Mouse (Mus musculus) hindbrain, embryonic 16.5 days (tissue): ENCODE results near the gene Gm10352. TPM values are rescaled to one million over a fixed set of nuclear protein-coding genes. Genes with fewer than 3 reads are reported as not detected.
"Not testable (repeated sequence)": the region's sequence is repeated elsewhere in the genome, so short reads cannot be mapped to it uniquely, and the experiment has no call there.

Source experiments
- ATAC-seq: fragments of 200-750 bp; cut with Nextera tagmentation; 2 replicates; pipeline ENCODE4 v1.8.0; 2017; ENCODE audit warnings: moderate TSS enrichment, moderate library complexity
- H3K27ac ChIP-seq: fragments of 300-500 bp; sonication (generic); 2 replicates; pipeline ENCODE4 v1.5.1; 2014; ENCODE audit warnings: low read depth, mild to moderate bottlenecking, control low read depth, low read length, moderate library complexity
- H3K27me3 ChIP-seq: fragments of 300-500 bp; sonication (generic); replicated peaks from 2 replicates; pipeline ENCODE4 v1.6.1; 2014; ENCODE audit warnings: low read length; ENCODE audit not compliant: control insufficient read depth, insufficient read depth
- H3K36me3 ChIP-seq: fragments of 300-500 bp; sonication (generic); 2 replicates; pipeline ENCODE4 v1.6.1; 2014; ENCODE audit warnings: mild to moderate bottlenecking, low read length, moderate library complexity, mixed read lengths; ENCODE audit not compliant: control insufficient read depth, insufficient read depth
- H3K4me1 ChIP-seq: fragments of 300-500 bp; sonication (generic); 2 replicates; pipeline ENCODE4 v1.6.1; 2014; ENCODE audit warnings: low read depth, low read length; ENCODE audit not compliant: control insufficient read depth, insufficient read depth
- H3K4me2 ChIP-seq: fragments of 300-500 bp; sonication (generic); 2 replicates; pipeline ENCODE4 v1.6.1; 2014; ENCODE audit warnings: mild to moderate bottlenecking, low read length, control low read depth, moderate library complexity
- H3K4me3 ChIP-seq: fragments of 300-500 bp; sonication (generic); 2 replicates; pipeline ENCODE4 v1.5.1; 2014; ENCODE audit warnings: mild to moderate bottlenecking, low read length, control low read depth, moderate library complexity
- H3K9ac ChIP-seq: fragments of 300-500 bp; sonication (generic); 2 replicates; pipeline ENCODE4 v1.6.1; 2014; ENCODE audit warnings: low read depth, mild to moderate bottlenecking, control low read depth, low read length, moderate library complexity
- H3K9me3 ChIP-seq: fragments of 300-500 bp; sonication (generic); 2 replicates; pipeline ENCODE4 v1.6.1; 2014; ENCODE audit warnings: mild to moderate bottlenecking, low read length, moderate library complexity; ENCODE audit not compliant: control insufficient read depth
- WGBS: fragments of 180-500 bp; shearing (Covaris S2); extraction: QIAGEN DNeasy Blood & Tissue Kit; methylation state at CpG from one replicate; pipeline ENCODE4 v1.1.7; 2014; 5-methylcytosine and 5-hydroxymethylcytosine counted together
- polyA plus RNA-seq: library from polyadenylated mRNA; unstranded; fragments of >200 nt; fragmentation: Nextera tagmentation; extraction: Ambion mirVana; gene quantifications from 2 replicates; pipeline ENCODE4 v1.2.1, GENCODE M21; 2015

Gm10352 gene
- 0.20 TPM in 1 of 2 replicates, not detected in the other for polyA plus RNA-seq

GRCm38 (mm10) chrY:2900689-2901088, at the start of gene Gm10352:
Gene Gm10352 (plus strand): TSS chrY:2900989.
- not testable (repeated sequence) for H3K4me2 ChIP-seq, H3K27ac ChIP-seq, H3K9me3 ChIP-seq, H3K36me3 ChIP-seq, H3K27me3 ChIP-seq, H3K9ac ChIP-seq, H3K4me1 ChIP-seq, ATAC-seq, H3K4me3 ChIP-seq
- no CpG with 5 or more reads among the region's 9 CpGs for WGBS

- H3K36me3 ChIP-seq, H3K27me3 ChIP-seq, H3K4me3 ChIP-seq, H3K9me3 ChIP-seq, H3K4me1 ChIP-seq, H3K4me2 ChIP-seq, H3K9ac ChIP-seq, H3K27ac ChIP-seq, ATAC-seq: not testable (repeated sequence)
- WGBS = no CpG with 5 or more reads among the region's 9 CpGs
Measured at GRCm38 (mm10) chrY:2932282-2932681, 31.5 kb downstream of the Gm10352 start, which contains the start of gene Gm29289. Gene Gm29289 (plus strand): TSS chrY:2932582.

Other genes with a start within 250 kb of the Gm10352 start
- gene Sry, start 237.3 kb upstream of the Gm10352 start, polyA plus RNA-seq = not detected in 2 replicates
- not detected in 2 replicates for gene H2al2b, start 180.3 kb upstream of the Gm10352 start, polyA plus RNA-seq
- not detected in 2 replicates for gene Gm4064, start 104.8 kb upstream of the Gm10352 start, polyA plus RNA-seq
- gene Rbmy, start 70.3 kb upstream of the Gm10352 start, polyA plus RNA-seq = not detected in 2 replicates
- gene Gm10256, start 70.3 kb upstream of the Gm10352 start, polyA plus RNA-seq = not detected in 2 replicates
- gene Gm29289, start 31.6 kb downstream of the Gm10352 start, polyA plus RNA-seq = not detected in 2 replicates